Mouse (Mus musculus): ENCODE measurements at regions not wholly inside any gene's neighbourhood (a gene's known extent, or its start where the extent isn't known, plus 50 kb on each side); places are given as distances from the start of the nearest gene placed in this dataset.

DNA sequence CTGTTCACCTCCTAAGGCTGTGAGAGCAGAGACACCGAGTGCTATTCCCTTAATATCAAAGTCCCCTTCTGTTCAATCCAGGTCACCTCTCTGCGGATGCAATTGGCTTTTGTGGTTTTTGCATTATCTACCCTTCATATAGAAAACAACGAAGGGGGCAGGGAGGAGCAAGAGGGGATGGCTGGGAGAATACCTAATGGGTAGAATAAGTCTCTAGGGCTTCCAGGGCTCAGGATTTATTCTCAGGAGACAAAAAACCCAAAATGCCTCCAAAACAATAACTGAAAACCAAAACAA lies 52.5 kb upstream of the Slc38a2 start:
- Histone ChIP-seq H3K36me3 (replicated peaks in 1 of 2; ENCODE audit: control insufficient read depth in 1 of 2, insufficient read depth in 1 of 2, low read length in 1 of 2) (no peaks in the 10 kb centered on the region), H3K27me3 (replicated peaks) (no peaks in the 10 kb centered on the region), H3K4me2 (ENCODE audit: insufficient read depth, low read depth, poor library complexity, severe bottlenecking) (no peak overlapping the region), H3K4me3 (replicated peaks in 1 of 3; ENCODE audit: low read depth in 2 of 3, low read length in 2 of 3, poor library complexity in 1 of 3) (no peak overlapping the region), H3K9ac (ENCODE audit: insufficient read depth, low read depth) (no peak overlapping the region), H3K4me1 (ENCODE audit: control insufficient read depth in 1 of 2, insufficient read depth in 2 of 2) (peaks cover 23 to 31% of the 10 kb centered on the region in 2 experiments), H3K79me2 (replicated peaks; ENCODE audit: control insufficient read depth, extremely low read depth, insufficient read depth, poor library complexity, severe bottlenecking) (no peaks in the 10 kb centered on the region), H3K9me3 (replicated peaks; ENCODE audit: low read length) (peaks cover 11% of the 10 kb centered on the region), H3K27ac (ENCODE audit: insufficient read depth, low read depth) (no peak overlapping the region)
- in situ Hi-C loops (cut with MboI; ENCODE audit: low pct_ligation_motif_present, low pct_unique_long_range_greater_than_20kb, low sequenced_read_pairs) (no loop called here), dilution Hi-C loops (cut with MboI; ENCODE audit: extremely low pct_ligation_motif_present, extremely low pct_unique_long_range_greater_than_20kb, low sequenced_read_pairs) (no loop called here)
- DNase-seq (ENCODE audit: extremely low read depth) = no peak
- no peak for TF ChIP-seq PAX5 (IDR thresholded peaks at IDR 0.05; ENCODE audit: low read length)

DNA sequence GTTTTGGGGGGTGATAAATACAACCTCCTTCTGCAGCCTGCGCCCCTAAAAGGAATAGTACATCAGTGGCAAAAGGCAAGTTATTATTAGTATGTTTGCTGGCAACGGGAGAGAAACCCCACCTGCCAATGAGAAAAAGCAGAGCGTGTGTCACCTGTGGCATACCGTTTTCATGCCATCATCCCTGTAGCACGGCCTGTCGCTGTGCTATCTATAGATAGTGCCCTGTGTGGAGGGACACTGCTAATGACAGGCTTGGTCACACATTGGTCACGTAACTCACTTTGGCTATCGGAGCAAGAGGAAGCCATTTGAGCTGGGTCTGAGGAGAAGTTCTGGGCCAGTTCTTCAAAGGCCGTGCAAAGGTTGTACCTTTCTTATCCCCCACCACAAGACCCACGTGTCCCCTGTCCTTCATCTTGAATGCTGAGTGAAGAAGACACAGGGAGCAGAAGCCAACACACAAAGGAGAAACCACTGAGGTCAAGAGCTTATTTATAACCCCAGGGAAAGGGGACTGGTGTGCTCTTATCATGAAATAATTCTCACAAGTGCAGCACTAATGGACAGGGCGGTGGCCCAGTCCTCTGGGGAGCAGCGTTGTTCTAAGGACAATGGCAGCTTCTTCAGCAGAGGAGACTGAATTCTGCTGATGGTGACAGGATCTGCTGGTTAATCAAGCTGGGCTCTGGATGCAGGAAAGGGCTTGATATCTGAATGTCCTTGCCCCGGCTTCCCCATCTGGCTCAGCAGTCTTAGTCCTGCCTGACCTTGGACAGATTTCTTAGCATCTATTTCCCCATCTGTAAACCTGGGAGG lies 51.9 kb upstream of the Slc38a2 start:
- Histone ChIP-seq H3K27ac (ENCODE audit: insufficient read depth, low read depth) (no peak overlapping the region), H3K27me3 (replicated peaks) (no peaks in the 10 kb centered on the region), H3K9me3 (replicated peaks; ENCODE audit: low read length) (peaks cover 11% of the 10 kb centered on the region), H3K36me3 (replicated peaks in 1 of 2; ENCODE audit: control insufficient read depth in 1 of 2, insufficient read depth in 1 of 2, low read length in 1 of 2) (no peaks in the 10 kb centered on the region), H3K4me1 (ENCODE audit: control insufficient read depth in 1 of 2, insufficient read depth in 2 of 2) (peaks cover 18 to 25% of the 10 kb centered on the region in 2 experiments), H3K4me2 (ENCODE audit: insufficient read depth, low read depth, poor library complexity, severe bottlenecking) (no peak overlapping the region), H3K79me2 (replicated peaks; ENCODE audit: control insufficient read depth, extremely low read depth, insufficient read depth, poor library complexity, severe bottlenecking) (no peaks in the 10 kb centered on the region), H3K4me3 (replicated peaks in 1 of 3; ENCODE audit: low read depth in 2 of 3, low read length in 2 of 3, poor library complexity in 1 of 3) (no peak overlapping the region), H3K9ac (ENCODE audit: insufficient read depth, low read depth) (no peak overlapping the region)
- dilution Hi-C loops (cut with MboI; ENCODE audit: extremely low pct_ligation_motif_present, extremely low pct_unique_long_range_greater_than_20kb, low sequenced_read_pairs) = no loop called here
- in situ Hi-C loops (cut with MboI; ENCODE audit: low pct_ligation_motif_present, low pct_unique_long_range_greater_than_20kb, low sequenced_read_pairs) = no loop called here
- DNase-seq (ENCODE audit: extremely low read depth) = no peak
- TF ChIP-seq TCF12 (IDR thresholded peaks at IDR 0.05; ENCODE audit: low read depth, low read length) = no peak
- no peak for TF ChIP-seq HCFC1 (IDR thresholded peaks at IDR 0.05; ENCODE audit: low read depth, low read length)
- no peak for TF ChIP-seq USF2 (conservative IDR thresholded peaks at IDR 0.05; ENCODE audit: low read depth, low read length)
- no peak for TF ChIP-seq MYC (IDR thresholded peaks at IDR 0.05; ENCODE audit: low read depth, low read length)
- TF ChIP-seq BHLHE40 (IDR thresholded peaks at IDR 0.05; ENCODE audit: low read depth, low read length) = no peak
- TF ChIP-seq JUN (IDR thresholded peaks at IDR 0.05; ENCODE audit: insufficient read depth, low read depth, low read length) = no peak
- TF ChIP-seq SMC3 (IDR thresholded peaks at IDR 0.05; ENCODE audit: low read depth, low read length) = no peak
- TF ChIP-seq ZMIZ1 (IDR thresholded peaks at IDR 0.05; ENCODE audit: low read depth, low read length) = no peak
- no peak for TF ChIP-seq CHD2 (IDR thresholded peaks at IDR 0.05; ENCODE audit: low read length)
- no peak for TF ChIP-seq ELF1 (IDR thresholded peaks at IDR 0.05; ENCODE audit: low read depth, low read length)
- no peak for TF ChIP-seq ETS1 (conservative IDR thresholded peaks at IDR 0.05; ENCODE audit: low read depth, low read length)
- TF ChIP-seq MEF2A (IDR thresholded peaks at IDR 0.05; ENCODE audit: borderline replicate concordance, low read depth, low read length) = no peak
- no peak for TF ChIP-seq KAT2A (IDR thresholded peaks at IDR 0.05; ENCODE audit: insufficient replicate concordance, low read length)
- TF ChIP-seq ZNF384 (IDR thresholded peaks at IDR 0.05; ENCODE audit: low read depth, low read length) = no peak
- TF ChIP-seq CTCF (conservative IDR thresholded peaks at IDR 0.05 in 1 of 2, IDR thresholded peaks at IDR 0.05 in 1 of 2; ENCODE audit: low read depth in 2 of 2, low read length in 2 of 2) = no peak
- TF ChIP-seq RCOR1 (conservative IDR thresholded peaks at IDR 0.05; ENCODE audit: low read depth, low read length) = no peak
